Mouse (Mus musculus): ENCODE results near the gene Asb10.

The Asb10 gene

DNA sequence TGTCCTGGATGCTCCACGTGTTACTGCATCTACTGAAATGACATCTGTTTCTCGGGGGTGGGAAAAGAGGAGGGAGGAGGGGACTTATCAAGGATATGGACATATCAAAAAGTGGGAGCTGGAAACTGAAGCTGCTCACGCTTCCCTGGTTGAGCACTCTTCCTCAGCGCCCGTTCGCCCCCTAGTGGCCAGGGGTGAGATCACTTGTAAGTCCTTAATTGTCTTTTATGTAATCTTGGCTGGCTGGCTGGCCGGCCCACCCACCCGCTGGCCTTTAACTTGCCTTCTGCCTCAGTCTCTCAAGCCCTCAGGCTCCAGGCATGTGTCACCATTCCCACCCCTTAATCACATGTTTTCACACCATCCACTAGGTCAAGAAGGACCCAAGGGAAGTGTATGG is 54.7 kb downstream of the Asb10 start:
- peak; percentile 94 for DNase-seq

DNA sequence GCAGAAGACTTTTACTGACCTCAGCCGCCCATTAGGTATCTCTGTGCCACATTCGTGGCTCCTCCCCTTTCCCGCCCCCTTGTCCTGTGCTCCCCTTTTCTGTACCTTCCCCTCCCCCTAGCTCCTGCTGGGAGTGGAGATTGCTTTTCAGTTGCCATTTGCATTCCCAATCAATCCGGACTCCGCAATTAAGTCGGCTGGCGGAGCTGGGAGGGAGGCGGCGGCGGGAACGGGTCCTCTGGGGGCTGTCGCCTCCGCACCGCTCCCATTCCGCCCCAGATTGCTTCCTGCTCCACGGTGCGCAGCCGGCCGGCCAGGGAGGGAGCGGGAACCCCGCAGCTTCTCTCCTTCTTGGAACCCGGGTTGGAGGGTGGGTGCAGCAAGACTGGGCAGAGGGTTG is 55.8 kb downstream of the Asb10 start:
- DNase-seq: no peak

DNA sequence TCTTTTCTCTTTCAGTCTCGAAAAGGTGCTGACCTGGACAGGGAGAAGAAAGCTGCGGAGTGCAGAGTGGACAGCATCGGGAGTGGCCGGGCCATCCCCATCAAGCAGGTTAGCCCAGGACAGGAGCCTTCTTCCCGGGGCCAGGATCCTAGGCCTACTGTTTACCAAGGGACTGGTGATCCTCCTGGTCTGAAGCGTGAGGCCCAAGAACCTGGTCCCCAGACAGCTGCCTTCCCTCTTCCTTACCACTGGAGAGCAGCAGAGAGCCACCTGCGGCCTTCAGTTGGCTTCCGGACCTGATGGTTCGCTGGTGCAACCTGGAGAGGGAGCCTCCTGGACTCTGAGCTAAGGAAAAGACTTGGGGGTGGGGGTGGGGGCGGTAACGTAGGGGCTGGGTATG is 57.5 kb downstream of the Asb10 start:
- DNase-seq: peak; percentile 63
